Mouse (Mus musculus) layer of hippocampus, adult 11-12 months (tissue): ENCODE results near the gene Rcor2.

Experiments
- DNase-seq: peaks from one replicate; pipeline ENCODE4 v3.0.0; 2022; ENCODE audit warnings: low spot score

The Rcor2 gene

DNA sequence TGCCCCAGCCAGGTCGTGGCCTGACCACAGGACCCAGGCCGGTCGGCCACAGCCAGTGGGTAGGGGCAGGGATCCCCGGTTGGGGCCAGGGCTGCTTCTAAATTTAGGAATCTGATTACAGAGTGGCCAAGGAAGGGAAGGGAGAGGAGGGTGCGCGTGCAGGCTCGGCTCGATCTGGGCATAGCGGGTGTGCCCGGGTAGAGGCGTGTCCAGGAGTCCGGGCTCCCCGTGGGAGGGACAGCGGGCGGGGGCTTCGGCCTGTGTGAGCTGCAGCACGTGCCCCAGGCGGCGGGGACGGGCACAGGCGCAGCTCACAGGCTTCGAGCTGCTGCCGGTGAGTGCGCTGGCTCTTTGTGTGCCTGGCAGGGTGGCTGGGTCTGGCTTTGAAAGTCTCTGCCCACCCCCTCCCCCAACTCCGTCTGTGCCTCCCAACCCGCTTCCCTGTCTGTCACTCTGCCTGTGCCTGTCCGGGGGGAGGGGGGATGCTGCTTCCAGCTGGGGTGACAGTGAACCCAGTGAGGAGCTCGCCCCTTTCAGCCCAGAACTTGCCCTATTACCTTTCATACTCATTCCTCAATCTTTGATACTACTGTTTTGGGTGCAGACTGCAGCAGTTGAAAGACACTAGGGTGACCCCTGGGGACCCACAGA, at the start of gene Rcor2:
Rcor2 (plus strand) TSS at position 235 of the 651 bp plus-strand sequence.
- DNase-seq, result no peak

DNA sequence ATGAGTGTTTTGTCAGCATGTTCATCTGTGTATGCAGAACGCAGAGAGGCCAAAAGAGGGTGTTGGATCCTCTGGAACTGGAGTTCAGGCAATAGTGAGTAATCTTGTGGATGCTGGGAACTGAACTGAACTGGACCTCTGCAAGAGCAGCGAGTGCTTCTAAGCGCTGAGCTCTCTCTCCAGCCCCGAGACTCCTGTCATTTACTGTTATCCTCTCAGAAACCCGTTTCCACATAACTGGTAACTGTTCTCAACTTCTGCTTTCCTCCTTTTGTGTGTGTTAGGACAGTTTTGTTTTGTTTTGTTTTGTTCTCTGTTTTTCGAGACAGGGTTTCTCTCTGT, 49.2 kb upstream of the Rcor2 start:
- no peak for DNase-seq

DNA sequence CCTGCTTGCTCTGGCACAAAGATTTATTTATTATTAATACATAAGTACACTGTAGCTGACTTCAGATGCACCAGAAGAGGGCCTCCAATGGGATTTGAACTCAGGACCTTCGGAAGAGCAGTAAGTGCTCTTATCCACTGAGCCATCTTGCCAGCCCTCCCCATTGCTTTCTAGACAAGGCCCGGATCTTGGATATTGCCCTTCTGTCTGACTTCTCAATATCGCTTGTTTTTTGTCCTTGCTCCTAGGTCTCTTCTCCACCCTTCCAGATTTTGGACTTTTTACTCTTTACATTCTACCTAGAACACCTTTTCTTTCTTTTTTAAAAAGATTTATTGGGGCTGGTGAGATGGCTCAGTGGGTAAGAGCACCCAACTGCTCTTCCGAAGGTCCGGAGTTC, 48.4 kb upstream of the Rcor2 start:
- DNase-seq, result no peak

DNA sequence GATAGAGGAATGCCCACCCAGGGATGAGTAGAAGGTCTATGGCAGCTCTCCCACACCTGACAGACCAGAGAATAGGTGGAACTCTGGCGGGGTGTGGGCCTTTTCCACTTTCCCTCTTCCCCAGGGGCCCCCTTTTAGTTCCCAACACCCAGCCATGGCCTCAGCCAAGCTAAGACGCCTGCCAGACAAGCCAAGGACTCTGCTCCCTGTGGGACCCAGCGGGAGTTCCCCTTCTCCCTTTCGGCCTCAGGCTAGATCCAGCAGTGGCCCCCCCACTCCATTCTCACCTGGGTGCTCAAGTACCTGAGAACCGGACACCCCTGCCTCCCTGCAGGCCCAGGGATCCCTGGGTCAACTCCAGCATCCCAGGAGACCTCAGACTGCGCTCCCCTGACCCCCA, 44.9 kb upstream of the Rcor2 start:
- DNase-seq, result no peak

DNA sequence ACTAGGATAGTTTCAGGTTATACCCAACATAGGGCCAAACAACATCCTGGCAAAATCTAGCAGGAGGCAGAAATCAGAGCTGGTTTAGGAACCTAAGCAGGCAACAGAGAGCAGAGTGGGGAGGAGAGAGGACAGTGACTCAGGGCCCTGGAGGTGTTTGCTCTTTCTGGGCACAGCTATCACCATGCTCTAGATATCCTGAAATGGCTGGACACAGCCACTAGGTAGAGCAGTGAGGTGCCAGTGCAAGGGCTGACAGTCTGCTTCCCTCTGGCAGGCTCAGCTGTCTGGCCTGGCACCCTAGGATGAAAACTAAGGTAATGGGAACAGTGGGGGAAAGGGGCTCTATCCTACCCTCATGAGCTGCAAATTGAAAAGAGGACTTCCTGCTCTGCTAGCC, 43.6 kb upstream of the Rcor2 start:
- no peak for DNase-seq

DNA sequence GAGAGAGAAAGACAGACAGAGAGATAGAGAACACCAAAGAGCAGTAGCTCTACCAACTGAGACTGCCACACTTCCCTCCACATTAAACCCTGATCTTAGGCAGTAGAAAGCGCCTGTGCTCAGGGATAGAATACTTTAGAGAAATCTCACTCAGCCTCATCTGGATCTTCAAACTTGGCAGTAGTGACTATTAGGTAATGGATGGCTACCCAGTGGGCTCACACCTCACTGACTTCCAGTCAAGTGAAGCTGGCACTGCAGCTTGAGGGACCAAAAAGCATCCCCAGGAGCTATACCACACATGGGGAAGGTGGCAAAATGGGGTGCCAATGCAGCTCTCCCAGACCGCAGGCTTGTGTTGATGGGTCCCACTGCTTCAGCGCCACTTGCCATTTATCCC, 42.9 kb upstream of the Rcor2 start:
- no peak for DNase-seq

DNA sequence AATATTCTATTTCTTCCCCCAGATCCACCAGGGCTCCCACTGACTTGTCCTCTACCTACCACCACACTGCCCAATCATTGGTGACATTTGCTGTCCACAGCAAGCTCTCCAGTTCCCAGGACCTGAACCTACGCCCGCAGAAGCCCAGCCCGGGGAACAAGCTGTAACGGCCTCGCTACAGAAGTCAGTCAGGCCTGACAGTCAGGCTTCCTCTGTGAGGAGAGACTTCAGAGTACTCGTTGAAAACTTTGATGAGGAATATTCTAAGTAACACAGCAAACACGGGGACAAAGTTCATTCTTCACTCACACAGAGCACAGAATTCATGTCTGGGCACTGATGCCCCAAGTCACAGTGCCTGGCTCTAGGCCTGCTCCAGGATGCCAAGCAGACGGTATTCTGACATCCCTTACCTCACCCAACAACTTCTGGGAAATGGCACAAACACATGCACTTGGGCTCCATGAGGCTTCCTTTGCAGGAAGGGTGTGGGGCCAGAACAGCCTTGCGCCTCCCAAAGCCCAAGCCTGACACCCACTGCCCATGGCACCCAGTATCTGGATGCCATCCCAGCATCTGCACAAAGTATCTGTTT, 41.9 kb upstream of the Rcor2 start:
- no peak for DNase-seq

DNA sequence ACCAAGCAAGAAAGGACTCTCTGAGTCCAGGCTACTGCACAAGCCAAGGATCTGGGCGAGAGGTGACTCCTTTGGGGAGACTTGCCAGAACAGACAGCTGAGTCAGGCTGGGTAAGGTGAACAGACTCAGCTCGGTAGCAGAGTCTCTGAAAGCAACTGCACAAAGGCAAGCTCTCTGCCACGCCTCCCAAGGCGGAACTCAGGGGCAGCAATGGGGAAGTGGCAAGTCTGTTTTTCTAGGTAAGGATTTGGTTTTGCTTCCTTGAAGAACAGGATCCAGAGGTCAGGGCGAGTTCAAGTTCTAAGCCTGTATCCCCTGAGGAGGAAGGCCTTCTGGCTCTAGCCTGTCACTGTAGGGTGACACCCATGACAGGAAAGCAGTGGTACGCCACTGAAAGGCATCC, 40.6 kb upstream of the Rcor2 start:
- no peak for DNase-seq

DNA sequence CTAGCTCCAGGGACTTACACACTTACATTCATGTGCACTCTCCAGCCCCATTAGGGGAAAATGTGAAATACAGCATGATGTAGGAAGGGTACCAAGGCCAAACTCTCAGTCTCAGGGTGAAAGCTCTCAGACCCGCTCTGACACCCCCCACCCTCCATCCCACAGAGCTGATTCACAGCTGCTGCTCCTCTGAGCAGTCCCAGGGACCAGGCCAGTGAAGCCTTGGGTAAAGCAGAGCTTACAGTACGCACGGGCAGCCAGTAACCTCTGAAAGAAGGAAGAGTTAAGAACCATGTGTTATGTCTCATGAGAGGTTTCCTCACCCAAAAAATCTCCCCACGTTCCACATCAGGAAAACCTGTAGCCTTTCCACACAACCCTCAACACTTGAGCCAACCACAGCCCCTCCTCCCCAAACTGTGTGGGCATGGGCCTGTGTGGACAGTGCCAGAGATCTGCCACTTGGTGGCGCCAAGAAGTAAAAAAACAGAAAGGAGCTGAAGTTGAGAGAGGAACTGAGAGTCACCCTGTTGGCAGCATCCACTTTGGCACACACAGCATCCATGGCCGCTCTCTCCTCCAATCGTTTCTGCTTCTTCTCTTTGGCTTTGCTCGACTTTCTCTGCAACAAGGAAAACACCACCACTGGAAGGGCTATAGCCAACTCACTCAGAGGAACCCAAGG, 32.4 kb upstream of the Rcor2 start:
- peak; percentile 87 for DNase-seq

DNA sequence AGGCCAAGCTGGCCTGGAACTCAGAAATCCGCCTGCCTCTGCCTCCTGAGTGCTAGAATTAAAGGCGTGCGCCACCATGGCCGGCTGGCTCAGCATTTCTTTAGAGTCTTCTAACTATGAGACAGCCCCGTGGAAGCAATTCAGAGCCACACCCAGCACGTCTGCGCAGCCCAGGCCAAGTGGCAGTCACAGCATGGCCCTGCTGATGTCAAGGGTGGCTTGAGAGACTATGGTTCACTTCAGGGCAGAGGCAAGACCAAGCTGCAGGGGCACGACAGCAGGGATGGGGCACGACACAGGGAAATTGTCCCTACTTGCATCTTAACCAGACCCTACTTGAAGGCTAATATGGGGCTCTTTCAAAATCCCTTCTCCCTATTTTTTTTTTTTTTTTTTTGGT, 31.7 kb upstream of the Rcor2 start:
- DNase-seq, result no peak

DNA sequence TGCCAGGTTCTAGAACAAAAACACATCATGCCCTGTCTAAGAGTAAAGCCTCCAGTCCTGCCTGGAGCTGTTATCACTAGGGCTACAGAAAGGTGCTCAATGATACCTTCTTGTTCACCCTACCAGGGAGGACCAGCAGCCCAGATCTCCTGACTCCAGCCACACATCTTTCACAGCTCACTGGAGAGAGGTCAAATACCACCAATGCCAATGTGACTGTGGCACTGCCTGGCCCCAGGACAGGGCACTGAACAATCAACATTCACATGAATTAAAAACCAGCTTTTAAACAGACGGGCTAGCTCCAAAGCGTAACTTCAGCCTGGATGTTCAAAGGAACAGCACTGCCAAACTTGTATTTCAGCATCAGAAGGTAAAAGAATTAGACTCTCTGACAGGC, 31.1 kb upstream of the Rcor2 start:
- no peak for DNase-seq

DNA sequence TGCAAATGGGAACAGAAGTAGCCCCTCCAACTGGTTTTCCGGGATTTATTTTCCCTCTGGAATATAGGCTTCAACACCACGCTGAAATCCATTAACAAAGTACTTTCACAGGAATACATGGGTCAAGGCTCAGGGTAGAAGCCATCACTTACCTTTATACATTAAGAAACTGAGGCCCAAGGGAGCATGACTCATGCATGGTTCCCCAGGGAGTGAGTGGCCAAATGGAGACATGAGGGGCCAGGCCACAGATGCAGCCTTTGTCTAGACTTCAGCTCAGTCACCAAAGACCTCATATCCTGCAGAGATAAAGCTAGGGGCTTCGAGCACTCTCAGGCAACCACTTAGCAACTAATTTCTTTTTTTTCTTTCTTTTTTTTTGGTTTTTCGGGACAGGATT, 30.4 kb upstream of the Rcor2 start:
- no peak for DNase-seq

DNA sequence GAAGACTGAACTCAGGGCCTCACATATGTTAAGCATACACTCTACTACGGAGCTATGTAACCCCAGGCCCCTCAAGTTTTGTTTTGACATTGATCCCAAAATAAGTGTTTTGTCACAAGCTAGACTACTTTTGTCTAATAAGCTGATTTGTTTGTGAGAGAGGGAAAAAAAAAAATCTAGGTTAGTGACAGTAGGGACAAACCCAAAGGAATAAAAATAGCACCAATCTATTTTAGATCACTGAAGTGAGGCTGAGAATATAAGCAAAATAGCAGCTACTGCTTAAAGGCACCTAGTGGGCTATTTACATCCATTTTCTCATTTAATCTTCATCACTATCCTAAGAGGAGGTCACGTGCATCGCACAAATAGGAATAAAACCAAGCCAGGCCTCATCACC, 27.6 kb upstream of the Rcor2 start:
- DNase-seq, result no peak

DNA sequence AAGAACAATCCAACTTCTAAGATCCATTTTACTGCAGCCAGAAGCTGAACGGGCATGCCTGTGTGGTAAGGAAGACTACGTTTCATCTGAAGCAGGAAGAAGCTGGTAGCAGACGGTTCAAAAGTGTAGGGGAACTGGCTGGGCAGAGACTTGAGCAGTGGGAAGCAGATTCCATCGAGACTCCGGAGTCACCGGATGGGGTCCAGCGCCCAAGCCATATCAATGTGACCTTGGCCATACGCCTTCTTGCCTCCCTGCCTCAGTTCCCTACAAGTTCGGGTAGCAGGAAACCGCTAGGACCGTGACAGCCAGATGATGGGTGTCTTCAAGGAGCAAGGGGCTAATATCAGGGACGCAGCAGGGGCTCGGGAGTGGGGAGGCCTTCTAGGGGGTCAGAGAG, 26.8 kb upstream of the Rcor2 start:
- DNase-seq, result no peak

DNA sequence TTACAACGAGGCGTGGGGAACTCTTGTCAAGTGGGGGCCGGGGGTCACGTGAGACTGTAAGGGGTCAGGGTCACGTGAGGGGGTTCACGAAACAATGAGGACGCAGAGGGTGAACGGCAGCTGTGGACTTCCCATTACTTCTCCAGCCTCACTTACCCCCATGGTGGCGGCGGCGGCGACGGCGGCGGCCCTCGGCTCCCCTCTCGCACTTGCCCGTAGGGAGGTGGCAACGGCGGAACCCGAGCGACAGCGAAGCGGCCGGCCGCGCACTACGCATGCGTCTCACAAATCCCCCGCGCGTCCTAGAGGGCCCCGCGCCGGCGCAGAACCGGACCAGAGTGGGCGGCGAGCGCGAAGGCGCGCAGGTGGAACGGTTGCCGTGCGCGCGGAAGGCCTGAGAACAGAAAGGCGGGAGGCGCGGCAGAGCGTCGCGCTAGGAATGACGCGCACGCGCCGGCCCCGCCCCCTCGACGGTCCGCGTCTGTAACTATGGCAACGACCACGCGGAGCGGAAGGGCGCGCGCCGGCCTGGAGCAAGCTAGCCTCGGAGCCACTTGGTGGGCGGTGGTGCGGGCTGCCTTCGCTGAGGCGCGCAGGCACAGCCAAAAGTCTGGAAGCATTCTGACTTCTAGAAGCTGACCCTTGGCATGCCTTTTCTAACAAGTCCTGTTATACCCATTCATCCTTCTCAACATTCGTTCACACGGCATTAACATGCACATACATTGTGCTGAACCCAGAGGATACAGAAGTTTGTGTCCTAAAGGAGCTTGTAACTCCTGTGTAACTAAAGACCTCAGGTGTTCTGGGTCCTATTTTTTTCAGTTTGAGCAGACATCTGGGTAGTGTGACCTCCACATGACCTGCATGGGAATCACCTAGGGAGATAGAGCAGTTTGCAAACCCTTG, 26.1 kb upstream of the Rcor2 start, which contains the start of gene Naa40:
Naa40 (minus strand) TSS at position 402 of the 909 bp plus-strand sequence.
- peak; percentile 92 for DNase-seq

DNA sequence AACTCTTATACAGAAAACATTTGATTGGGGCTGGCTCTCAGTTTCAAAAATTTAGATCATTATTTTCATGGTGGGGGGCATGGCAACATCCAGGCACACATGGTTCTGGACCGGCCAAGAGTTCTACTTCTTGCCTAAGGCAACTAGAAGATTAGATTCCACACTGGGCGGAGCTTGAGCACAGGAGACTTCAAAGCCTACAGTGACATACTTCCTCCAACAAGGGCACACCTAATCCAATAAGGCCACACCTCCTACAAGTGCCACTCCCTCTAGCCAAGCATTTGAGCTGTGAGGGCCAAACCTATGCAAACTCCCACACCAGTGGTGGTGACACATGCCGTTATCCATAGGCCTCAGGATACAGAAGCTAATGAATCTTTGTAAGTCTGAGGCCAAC, 21.1 kb upstream of the Rcor2 start:
- DNase-seq, result no peak

DNA sequence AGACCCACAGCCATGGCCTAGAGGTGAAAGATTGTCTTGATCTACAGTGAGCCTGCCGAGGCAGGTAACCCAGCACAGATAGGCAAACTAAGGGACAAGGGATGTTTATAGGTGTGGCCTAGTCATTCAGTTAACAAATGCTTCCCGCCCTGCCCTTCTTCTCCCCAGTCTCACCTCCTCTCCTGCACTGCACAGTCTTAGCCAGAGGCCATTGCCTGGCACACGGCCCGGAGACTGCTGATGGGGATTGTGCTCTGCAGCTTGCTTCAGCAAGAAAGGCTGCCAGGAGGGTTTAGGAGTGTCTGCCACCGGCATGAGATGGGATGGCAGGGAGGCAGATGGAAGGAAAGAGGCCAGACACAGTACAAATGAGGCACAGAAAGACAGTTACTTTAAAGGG, 9.2 kb upstream of the Rcor2 start:
- DNase-seq, result no peak

DNA sequence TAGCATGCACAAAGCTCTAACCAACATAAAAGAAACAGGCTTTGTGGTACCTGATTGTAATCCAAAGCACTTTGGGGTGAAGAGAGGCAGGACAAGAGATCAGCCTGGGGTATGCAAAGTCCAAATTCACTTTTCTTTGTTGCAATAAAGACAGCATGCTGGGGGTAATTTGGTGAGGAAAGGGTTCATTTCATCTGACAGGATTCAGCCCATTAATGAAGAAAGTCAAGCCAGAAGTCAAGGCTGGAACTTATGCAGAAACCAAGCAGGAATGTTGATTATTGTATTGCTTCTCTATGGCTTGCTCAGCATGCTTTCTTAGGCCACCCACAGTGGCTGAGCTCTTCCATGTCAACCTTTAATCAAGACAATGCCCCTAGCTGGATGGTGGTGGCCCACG, 5.6 kb upstream of the Rcor2 start:
- DNase-seq, result no peak

DNA sequence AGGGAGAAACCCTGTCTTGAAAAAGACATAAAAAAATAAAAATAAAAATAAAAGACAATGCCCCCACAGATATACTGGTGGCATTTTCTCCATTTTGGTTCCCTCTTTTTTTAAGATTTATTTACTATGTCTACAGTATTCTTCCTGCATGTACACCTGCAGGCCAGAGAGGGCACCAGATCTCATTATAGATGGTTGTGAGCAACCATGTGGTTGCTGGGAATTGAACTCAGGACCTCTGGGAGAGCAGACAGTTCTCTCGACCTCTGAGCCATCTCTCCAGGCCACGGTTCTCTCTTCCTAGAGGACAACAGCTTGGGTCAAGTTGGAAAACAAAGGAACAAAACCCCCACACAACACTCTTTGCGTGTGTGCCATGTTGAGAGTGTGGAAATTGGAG, 5.2 kb upstream of the Rcor2 start:
- no peak for DNase-seq

DNA sequence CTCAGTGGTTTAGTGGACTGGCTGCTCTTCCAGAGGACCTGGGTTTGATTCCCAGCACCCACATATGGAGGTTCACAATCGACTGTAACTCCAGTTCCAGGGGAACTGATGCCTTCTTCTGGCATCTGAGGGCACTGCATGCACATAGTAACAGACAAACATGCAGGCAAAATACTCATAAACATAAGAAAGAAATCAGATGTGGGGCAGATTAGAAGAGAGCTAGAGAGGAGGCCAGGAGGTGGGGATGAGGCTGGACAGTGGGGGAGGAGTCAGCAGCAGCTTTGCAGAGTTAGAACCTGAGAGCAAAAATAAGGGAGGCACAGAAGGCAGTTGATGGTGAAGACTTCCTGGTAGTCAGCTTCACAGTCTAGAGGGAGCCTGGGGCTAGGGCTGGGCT, 4.5 kb upstream of the Rcor2 start:
- no peak for DNase-seq

DNA sequence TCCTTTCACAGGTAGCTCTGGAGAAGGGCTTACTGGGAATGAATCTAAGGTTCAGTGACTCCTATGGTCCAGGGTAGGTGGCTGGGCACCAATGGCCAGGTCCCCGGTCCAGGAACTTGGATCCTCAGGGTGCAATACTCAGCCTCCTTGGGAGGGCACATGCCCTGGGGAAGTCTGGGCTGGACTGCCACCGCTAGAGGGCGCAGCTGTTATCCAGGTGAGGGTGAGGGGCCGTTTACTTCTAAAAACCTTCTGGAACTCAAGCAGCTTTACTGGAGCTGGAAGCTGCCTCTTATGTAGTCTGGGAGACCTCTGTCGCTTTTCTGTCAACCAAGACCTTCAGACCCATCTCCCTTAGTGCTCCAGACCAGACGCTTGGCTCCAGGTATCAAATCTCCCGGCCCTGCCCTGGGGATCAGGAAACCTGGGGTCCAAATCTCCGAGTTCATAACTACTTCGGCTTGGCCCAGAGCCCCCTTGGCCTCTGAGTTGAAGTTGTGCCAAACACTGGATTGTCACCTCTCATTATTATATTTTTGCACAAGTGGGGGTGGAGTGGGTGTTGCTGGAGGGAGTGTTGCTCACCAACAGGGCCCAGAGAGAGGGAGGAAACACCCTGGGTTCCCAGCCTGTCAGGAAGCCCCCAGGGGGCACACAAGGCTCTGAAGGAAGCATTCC, 2.9 kb upstream of the Rcor2 start:
- peak; percentile 77 for DNase-seq

DNA sequence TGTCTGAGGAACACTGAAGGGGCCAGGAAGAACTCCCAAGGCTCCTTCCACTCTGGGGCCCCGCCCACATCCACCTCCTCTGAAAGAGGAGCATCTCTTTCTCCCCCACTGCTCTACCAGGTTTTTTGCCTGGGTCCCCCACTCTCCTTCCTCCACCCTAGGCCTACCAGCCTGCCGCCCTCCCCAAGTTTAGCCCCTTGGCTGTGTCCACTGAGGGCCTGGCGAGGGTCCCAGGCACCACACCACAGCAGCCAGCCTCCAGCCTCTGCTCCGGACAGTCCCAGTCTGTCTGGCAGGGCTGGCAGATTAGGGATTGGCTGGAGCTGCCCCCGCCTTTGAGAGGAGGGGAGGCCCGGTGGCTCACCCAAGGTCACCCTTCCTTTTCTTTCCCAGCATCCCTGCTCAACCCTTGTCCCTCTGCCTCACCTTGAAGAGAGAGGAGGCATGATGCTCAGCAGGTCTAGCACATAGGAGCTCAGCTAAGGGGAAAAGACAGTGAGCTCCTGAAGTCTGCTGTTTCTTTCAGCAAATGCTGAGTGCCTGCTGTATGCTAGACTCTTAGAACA, 2.3 kb upstream of the Rcor2 start:
- DNase-seq, result no peak
